Mouse (Mus musculus) thymus, adult 18-20 months (tissue): ENCODE data around the gene Slc35b1.

Experiments used
- DNase-seq, 2 experiments: peaks; one replicate each; pipeline ENCODE4 v3.0.0; 2022; ENCODE audit warnings: mixed read lengths in 2 of 2

Slc35b1 gene

GRCm38 (mm10) chr11:95384319-95384972 lies at the start of gene Slc35b1:
Gene Slc35b1, plus strand, starts transcription at chr11:95384692.
- DNase-seq: peak; percentile 81 to 93

- peak; percentile 89 to 92 for DNase-seq
Measured at GRCm38 (mm10) chr11:95336568-95337128, 47.8 kb upstream of the Slc35b1 start, which contains the start of gene Fam117a. Gene Fam117a, plus strand, starts transcription at chr11:95337018.

- peak; percentile 57 to 72 for DNase-seq
Measured at GRCm38 (mm10) chr11:95337129-95337813, 47.2 kb upstream of the Slc35b1 start.

- no peak for DNase-seq
Measured at GRCm38 (mm10) chr11:95337846-95338342, 46.6 kb upstream of the Slc35b1 start.

- no peak for DNase-seq
Measured at GRCm38 (mm10) chr11:95339471-95340021, 44.9 kb upstream of the Slc35b1 start.

GRCm38 (mm10) chr11:95340259-95340658 lies 44.2 kb upstream of the Slc35b1 start:
- no peak for DNase-seq

- DNase-seq: no peak
Measured at GRCm38 (mm10) chr11:95340664-95341063, 43.8 kb upstream of the Slc35b1 start.

- no peak for DNase-seq
Measured at GRCm38 (mm10) chr11:95343180-95343579, 41.3 kb upstream of the Slc35b1 start.

- no peak for DNase-seq
Measured at GRCm38 (mm10) chr11:95344181-95344580, 40.3 kb upstream of the Slc35b1 start.

GRCm38 (mm10) chr11:95350289-95350688 lies 34.2 kb upstream of the Slc35b1 start:
- DNase-seq: no peak

GRCm38 (mm10) chr11:95350960-95351359 lies 33.5 kb upstream of the Slc35b1 start:
- DNase-seq: peak; percentile 55 to 72

- DNase-seq: no peak
Measured at GRCm38 (mm10) chr11:95352686-95353085, 31.8 kb upstream of the Slc35b1 start.

GRCm38 (mm10) chr11:95353226-95353625 lies 31.3 kb upstream of the Slc35b1 start:
- no peak for DNase-seq

GRCm38 (mm10) chr11:95354228-95354944 lies 30.1 kb upstream of the Slc35b1 start:
- no peak for DNase-seq

- no peak for DNase-seq
Measured at GRCm38 (mm10) chr11:95354945-95355660, 29.4 kb upstream of the Slc35b1 start.

GRCm38 (mm10) chr11:95355661-95356011 lies 28.9 kb upstream of the Slc35b1 start:
- DNase-seq: no peak

- no peak for DNase-seq
Measured at GRCm38 (mm10) chr11:95356039-95356438, 28.5 kb upstream of the Slc35b1 start.

- peak; percentile 92 to 94 for DNase-seq
Measured at GRCm38 (mm10) chr11:95356469-95357273, 27.8 kb upstream of the Slc35b1 start.

- DNase-seq: peak; percentile 60 to 65
Measured at GRCm38 (mm10) chr11:95358263-95358662, 26.2 kb upstream of the Slc35b1 start.

- no peak for DNase-seq
Measured at GRCm38 (mm10) chr11:95364388-95364787, 20.1 kb upstream of the Slc35b1 start.

- DNase-seq: no peak
Measured at GRCm38 (mm10) chr11:95365596-95365995, 18.9 kb upstream of the Slc35b1 start.
